ENCODE assay signal across 8 mouse cellular contexts in genomic region chr1:58794705-58795104, GRCm38 (mm10). TPM values are rescaled to one million over a fixed set of nuclear protein-coding genes. Genes with fewer than 3 reads are reported as not detected.
DNase-seq lines count a peak whose midpoint lies in the region; ATAC-seq and TF ChIP-seq lines count a peak whose summit lies in the region.

No protein-coding gene starts in this region.

- ATAC-seq in forebrain, embryonic 15.5 days (replicated peaks): no peak
- no peak for ATAC-seq in forebrain, embryonic 16.5 days
- ATAC-seq in lung, embryonic 14.5 days (ENCODE audit: insufficient read depth): peak; percentile 37; the same call in 1 of the 2 replicates
- ATAC-seq in hindbrain, postnatal 0 days: no peak
- no peak for ATAC-seq in neural tube, embryonic 13.5 days (ENCODE audit: low read depth)
- no peak for ATAC-seq in megakaryocyte-erythroid progenitor cell, adult 5-6 weeks (replicated peaks; ENCODE audit: low FRiP score, low TSS enrichment, poor library complexity, severe bottlenecking)

- H3K36me3 ChIP-seq in forebrain, embryonic 15.5 days: no peaks in the 10 kb centered on the region
- no peaks in the 10 kb centered on the region for H3K36me3 ChIP-seq in forebrain, embryonic 16.5 days (ENCODE audit: control insufficient read depth, insufficient read depth)
- H3K36me3 ChIP-seq in lung, embryonic 14.5 days (ENCODE audit: insufficient read depth): peaks cover 11% of the 10 kb centered on the region
- H3K36me3 ChIP-seq in hindbrain, postnatal 0 days (ENCODE audit: insufficient read depth, low read length): no peaks in the 10 kb centered on the region
- no peaks in the 10 kb centered on the region for H3K36me3 ChIP-seq in neural tube, embryonic 13.5 days

- WGBS in forebrain, embryonic 15.5 days: 56% methylated on average over 2 of the region's 2 CpGs
- 51% methylated on average over 2 of the region's 2 CpGs for WGBS in forebrain, embryonic 16.5 days
- WGBS in lung, embryonic 14.5 days: 38% methylated on average over 2 of the region's 2 CpGs
- 56% methylated on average over 2 of the region's 2 CpGs for WGBS in hindbrain, postnatal 0 days
- WGBS in neural tube, embryonic 13.5 days: 50% methylated on average over 2 of the region's 2 CpGs

- H3K4me1 ChIP-seq in forebrain, embryonic 15.5 days: peaks cover 8% of the 10 kb centered on the region
- H3K4me1 ChIP-seq in forebrain, embryonic 16.5 days (replicated peaks; ENCODE audit: control insufficient read depth, insufficient read depth, low read length): peaks cover 10% of the 10 kb centered on the region
- no peaks in the 10 kb centered on the region; the same call in none of the 2 replicates for H3K4me1 ChIP-seq in lung, embryonic 14.5 days (ENCODE audit: insufficient read depth)
- H3K4me1 ChIP-seq in hindbrain, postnatal 0 days (ENCODE audit: insufficient read depth, low read length): no peaks in the 10 kb centered on the region
- peaks cover 11% of the 10 kb centered on the region for H3K4me1 ChIP-seq in neural tube, embryonic 13.5 days (replicated peaks)

- no peak overlapping the region for H3K4me3 ChIP-seq in forebrain, embryonic 15.5 days
- no peak overlapping the region for H3K4me3 ChIP-seq in forebrain, embryonic 16.5 days (replicated peaks; ENCODE audit: low read length)
- peak overlapping the region; percentile 72 for H3K4me3 ChIP-seq in lung, embryonic 14.5 days (ENCODE audit: low read depth, low read length)
- H3K4me3 ChIP-seq in hindbrain, postnatal 0 days (ENCODE audit: low read length): no peak overlapping the region
- H3K4me3 ChIP-seq in neural tube, embryonic 13.5 days: no peak overlapping the region

- H3K9me3 ChIP-seq in forebrain, embryonic 15.5 days: no peaks in the 10 kb centered on the region
- no peaks in the 10 kb centered on the region for H3K9me3 ChIP-seq in forebrain, embryonic 16.5 days (ENCODE audit: control insufficient read depth, low read length)
- peaks cover 4% of the 10 kb centered on the region; the same call in 1 of the 2 replicates for H3K9me3 ChIP-seq in lung, embryonic 14.5 days (ENCODE audit: low read depth, low read length)
- no peaks in the 10 kb centered on the region for H3K9me3 ChIP-seq in hindbrain, postnatal 0 days (ENCODE audit: low read length)
- no peaks in the 10 kb centered on the region for H3K9me3 ChIP-seq in neural tube, embryonic 13.5 days

- no peak for TF ChIP-seq CTCF in lung, embryonic 14.5 days (IDR thresholded peaks at IDR 0.05; ENCODE audit: low read depth)
- TF ChIP-seq CTCF in hindbrain, postnatal 0 days (IDR thresholded peaks at IDR 0.05; ENCODE audit: low read depth): no peak

- peak overlapping the region; percentile 73; the same call in 1 of the 2 replicates for H3K4me2 ChIP-seq in forebrain, embryonic 15.5 days (replicated peaks)
- H3K4me2 ChIP-seq in forebrain, embryonic 16.5 days (ENCODE audit: low read length): no peak overlapping the region
- H3K4me2 ChIP-seq in lung, embryonic 14.5 days: peak overlapping the region; percentile 66
- H3K4me2 ChIP-seq in hindbrain, postnatal 0 days (ENCODE audit: low read depth, low read length): peak overlapping the region; percentile 78; the same call in 1 of the 2 replicates
- peak overlapping the region; percentile 77; the same call in 1 of the 2 replicates for H3K4me2 ChIP-seq in neural tube, embryonic 13.5 days

- H3K27me3 ChIP-seq in forebrain, embryonic 15.5 days: no peaks in the 10 kb centered on the region
- no peaks in the 10 kb centered on the region for H3K27me3 ChIP-seq in forebrain, embryonic 16.5 days (replicated peaks; ENCODE audit: control insufficient read depth, insufficient read depth, low read length)
- no peaks in the 10 kb centered on the region for H3K27me3 ChIP-seq in lung, embryonic 14.5 days (ENCODE audit: insufficient read depth, low read length)
- H3K27me3 ChIP-seq in hindbrain, postnatal 0 days (ENCODE audit: insufficient read depth, low read length): no peaks in the 10 kb centered on the region
- H3K27me3 ChIP-seq in neural tube, embryonic 13.5 days: peaks cover 9% of the 10 kb centered on the region; the same call in 1 of the 2 replicates

- no peak overlapping the region for H3K27ac ChIP-seq in forebrain, embryonic 15.5 days (replicated peaks)
- no peak overlapping the region for H3K27ac ChIP-seq in forebrain, embryonic 16.5 days (ENCODE audit: low read length)
- H3K27ac ChIP-seq in lung, embryonic 14.5 days (ENCODE audit: low read depth): peak overlapping the region; percentile 91; the same call in 1 of the 2 replicates
- no peak overlapping the region for H3K27ac ChIP-seq in hindbrain, postnatal 0 days
- H3K27ac ChIP-seq in neural tube, embryonic 13.5 days (replicated peaks): no peak overlapping the region

- H3K9ac ChIP-seq in forebrain, embryonic 15.5 days (replicated peaks): no peak overlapping the region
- H3K9ac ChIP-seq in forebrain, embryonic 16.5 days (replicated peaks; ENCODE audit: low read depth, low read length): no peak overlapping the region
- no peak overlapping the region for H3K9ac ChIP-seq in lung, embryonic 14.5 days
- no peak overlapping the region for H3K9ac ChIP-seq in hindbrain, postnatal 0 days (replicated peaks; ENCODE audit: low read length)
- no peak overlapping the region for H3K9ac ChIP-seq in neural tube, embryonic 13.5 days

- DNase-seq in lung, embryonic 14.5 days: peak; percentile 21
- DNase-seq in lung, postnatal 4 days: no peak
- no peak for DNase-seq in hindbrain, postnatal 0 days (ENCODE audit: low spot score)
- no peak for DNase-seq in gastrocnemius, postnatal 4 days (ENCODE audit: low spot score in 2 of 2)

RNA-seq across cellular contexts. Expression of gene Casp8, which starts 0.5 kb away (rescaled TPM):
- polyA plus RNA-seq in forebrain, embryonic 15.5 days (2015; fragmentation: Nextera tagmentation; extraction: Ambion mirVana): 4.6 and 5.6 TPM in 2 replicates
- polyA plus RNA-seq in forebrain, embryonic 16.5 days (2015; fragmentation: Nextera tagmentation; extraction: Ambion mirVana): 6.2 and 6.9 TPM in 2 replicates
- 48.9 and 50.4 TPM in 2 replicates for polyA plus RNA-seq in lung, embryonic 14.5 days (2014; fragmentation: Nextera tagmentation; extraction: Ambion mirVana)
- 2.8 and 3.0 TPM in 2 replicates for total RNA-seq in hindbrain, postnatal 0 days (2014; rRNA removed)
- polyA plus RNA-seq in hindbrain, postnatal 0 days (2015; fragmentation: Nextera tagmentation; extraction: Ambion mirVana): 5.0 and 5.4 TPM in 2 replicates
- 8.1 and 8.8 TPM in 2 replicates for polyA plus RNA-seq in neural tube, embryonic 13.5 days (2015; fragmentation: Nextera tagmentation; extraction: Ambion mirVana)
- total RNA-seq in megakaryocyte-erythroid progenitor cell, adult 5-6 weeks (2014; fragmentation: Nextera tagmentation): 25.6 and 37.4 TPM in 2 replicates
- total RNA-seq in megakaryocyte-erythroid progenitor cell, adult 5-6 weeks (2017): 57.4 and 69.1 TPM in 2 replicates
- 10 to 100 TPM; 14.2 to 16.2 TPM for total RNA-seq in gastrocnemius, postnatal 4 days (2021)
